Mouse (Mus musculus) embryonic facial prominence, embryonic 12.5 days (tissue): ENCODE measurements at regions not wholly inside any gene's neighbourhood (a gene's known extent, or its start where the extent isn't known, plus 50 kb on each side); places are given as distances from the start of the nearest gene placed in this dataset.
A peak's percentile ranks its signal among the peaks of the same experiment; 100 is the strongest.

ENCODE experiments used
- ATAC-seq: fragments of 200-750 bp; cut with Nextera tagmentation; 2 replicates; pipeline ENCODE4 v1.8.0; 2017; ENCODE audit not compliant: insufficient number of reproducible peaks, insufficient read depth, low FRiP score, low TSS enrichment
- H3K27ac ChIP-seq: fragments of 300-500 bp; sonication (generic); 2 replicates; pipeline ENCODE4 v1.5.1; 2016; ENCODE audit warnings: mild to moderate bottlenecking
- H3K27me3 ChIP-seq: fragments of 300-500 bp; sonication (generic); 2 replicates; pipeline ENCODE4 v1.6.1; 2016; ENCODE audit warnings: mild to moderate bottlenecking, moderate library complexity
- H3K36me3 ChIP-seq: fragments of 300-500 bp; sonication (generic); 2 replicates; pipeline ENCODE4 v1.6.1; 2016; ENCODE audit warnings: mild to moderate bottlenecking
- H3K4me1 ChIP-seq: fragments of 300-500 bp; sonication (generic); 2 replicates; pipeline ENCODE4 v1.6.1; 2016
- H3K4me2 ChIP-seq: fragments of 300-500 bp; sonication (generic); replicated peaks from 2 replicates; pipeline ENCODE4 v1.6.1; 2016; ENCODE audit warnings: mild to moderate bottlenecking, moderate library complexity
- H3K4me3 ChIP-seq: fragments of 300-500 bp; sonication (generic); 2 replicates; pipeline ENCODE4 v1.5.1; 2016; ENCODE audit warnings: mild to moderate bottlenecking
- H3K9ac ChIP-seq: fragments of 300-500 bp; sonication (generic); 2 replicates; pipeline ENCODE4 v1.6.1; 2016; ENCODE audit warnings: mild to moderate bottlenecking, moderate library complexity
- H3K9me3 ChIP-seq: fragments of 300-500 bp; sonication (generic); 2 replicates; pipeline ENCODE4 v1.6.1; 2016; ENCODE audit warnings: mild to moderate bottlenecking, moderate library complexity
- WGBS: fragments of 180-500 bp; shearing (Covaris S2); methylation state at CpG from one replicate; pipeline ENCODE4 v1.1.7; 2016; 5-methylcytosine and 5-hydroxymethylcytosine counted together

DNA sequence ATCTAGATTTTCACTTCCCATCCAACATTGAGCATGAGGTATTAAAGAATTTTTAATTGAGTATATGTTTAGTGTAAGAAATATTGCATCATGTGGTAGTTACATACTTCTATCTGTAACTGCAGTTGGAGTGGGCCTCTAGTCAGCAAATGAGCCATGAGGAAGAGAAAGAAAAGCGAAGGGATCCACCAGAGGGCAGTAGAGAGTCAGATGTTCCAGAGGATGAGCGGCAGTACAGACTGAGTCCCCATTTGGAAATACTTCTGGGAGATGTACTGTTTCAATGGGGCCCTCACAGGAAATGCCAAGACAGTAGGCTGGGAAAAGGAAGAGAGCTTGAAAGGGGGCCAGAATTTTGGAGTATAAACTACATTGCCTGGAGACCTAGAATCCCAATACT, 221.2 kb downstream of the Myh15 start:
- Histone ChIP-seq H3K4me3 (no peak overlapping the region), H3K4me2 (no peak overlapping the region), H3K27me3 (no peaks in the 10 kb centered on the region), H3K27ac (no peak overlapping the region), H3K36me3 (no peaks in the 10 kb centered on the region), H3K9ac (no peak overlapping the region), H3K9me3 (no peaks in the 10 kb centered on the region), H3K4me1 (no peaks in the 10 kb centered on the region)
- 0 out of 2 replicates have a peak, but pooled peaks have one; percentile 10 for ATAC-seq
- WGBS = 5% methylated on average over 2 of the region's 2 CpGs

DNA sequence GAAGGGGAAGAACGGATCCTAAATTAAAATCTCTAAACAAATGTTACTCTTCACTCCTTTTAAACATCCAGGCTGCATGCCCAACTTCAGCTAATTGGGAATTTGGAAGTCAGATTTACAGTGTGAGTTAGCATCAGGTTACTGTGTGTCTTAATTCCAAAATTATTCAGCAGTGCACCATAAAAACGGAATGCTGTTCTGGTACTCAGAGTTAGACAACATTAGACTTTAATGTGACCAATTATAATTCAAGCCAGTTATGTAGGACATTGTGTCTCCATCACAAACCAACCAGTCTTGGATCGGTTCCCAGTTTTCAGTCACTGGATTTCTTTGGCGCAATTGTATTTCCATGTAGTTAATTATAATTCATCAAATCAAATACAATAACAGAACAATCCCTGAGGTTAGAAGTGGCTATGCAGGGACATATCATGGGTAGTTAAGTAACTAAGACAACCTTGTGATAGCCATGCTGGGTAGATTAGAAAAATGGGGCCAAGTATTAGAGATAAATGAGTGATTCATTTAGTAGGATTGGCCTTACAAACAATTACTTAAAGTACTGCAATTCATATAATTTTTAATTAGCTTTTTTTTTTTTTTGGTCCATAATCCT, 230.9 kb downstream of the Myh15 start:
- ATAC-seq = no peak
- Histone ChIP-seq H3K36me3 (no peaks in the 10 kb centered on the region), H3K4me3 (no peak overlapping the region), H3K27ac (no peak overlapping the region), H3K9me3 (no peaks in the 10 kb centered on the region), H3K9ac (no peak overlapping the region), H3K4me2 (no peak overlapping the region), H3K4me1 (no peaks in the 10 kb centered on the region), H3K27me3 (no peaks in the 10 kb centered on the region)
- WGBS = 66% methylated on average over 4 of the region's 4 CpGs

DNA sequence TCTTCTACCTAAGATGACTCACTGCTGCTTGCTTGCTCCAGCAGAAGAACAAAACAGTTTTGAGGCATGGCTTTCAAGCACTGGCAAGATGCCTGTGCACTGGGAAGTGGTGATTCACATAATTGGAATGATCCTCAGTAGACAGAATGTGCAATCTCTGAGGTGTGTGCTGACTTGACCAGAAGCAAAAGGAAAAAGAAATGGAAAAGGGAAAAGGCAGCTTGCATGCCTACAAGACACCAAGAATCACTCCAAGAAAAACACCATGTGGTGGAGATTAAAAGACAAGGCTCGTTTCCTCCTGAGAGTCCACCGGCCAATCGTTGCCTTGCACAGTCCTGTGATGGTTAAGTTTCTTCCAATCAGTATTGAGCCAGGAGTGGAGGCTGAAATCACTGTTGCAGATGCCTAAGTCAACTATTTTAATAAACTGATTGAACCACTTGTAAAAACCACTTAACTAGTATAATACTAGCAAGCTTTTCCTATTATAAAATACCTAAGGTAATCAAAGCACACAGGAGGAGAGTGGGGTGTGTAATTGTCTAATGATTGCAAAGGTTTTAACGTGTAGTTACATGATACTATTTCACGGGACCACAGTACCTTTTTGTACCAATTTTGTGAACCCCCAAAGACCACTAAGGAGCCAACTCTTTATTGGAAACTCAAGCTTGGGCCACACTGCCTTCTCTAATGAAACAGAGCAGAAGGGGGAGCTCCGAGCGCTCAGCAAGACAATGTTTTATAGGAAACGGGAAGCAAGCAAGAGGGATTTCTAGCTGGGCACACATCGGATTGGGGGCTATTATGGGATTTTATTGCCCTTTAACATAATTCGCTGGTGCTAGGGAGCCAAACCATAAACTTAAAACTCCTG, 232.2 kb downstream of the Myh15 start:
- no peak overlapping the region for H3K27ac ChIP-seq
- WGBS = 77% methylated on average over 10 of the region's 10 CpGs

DNA sequence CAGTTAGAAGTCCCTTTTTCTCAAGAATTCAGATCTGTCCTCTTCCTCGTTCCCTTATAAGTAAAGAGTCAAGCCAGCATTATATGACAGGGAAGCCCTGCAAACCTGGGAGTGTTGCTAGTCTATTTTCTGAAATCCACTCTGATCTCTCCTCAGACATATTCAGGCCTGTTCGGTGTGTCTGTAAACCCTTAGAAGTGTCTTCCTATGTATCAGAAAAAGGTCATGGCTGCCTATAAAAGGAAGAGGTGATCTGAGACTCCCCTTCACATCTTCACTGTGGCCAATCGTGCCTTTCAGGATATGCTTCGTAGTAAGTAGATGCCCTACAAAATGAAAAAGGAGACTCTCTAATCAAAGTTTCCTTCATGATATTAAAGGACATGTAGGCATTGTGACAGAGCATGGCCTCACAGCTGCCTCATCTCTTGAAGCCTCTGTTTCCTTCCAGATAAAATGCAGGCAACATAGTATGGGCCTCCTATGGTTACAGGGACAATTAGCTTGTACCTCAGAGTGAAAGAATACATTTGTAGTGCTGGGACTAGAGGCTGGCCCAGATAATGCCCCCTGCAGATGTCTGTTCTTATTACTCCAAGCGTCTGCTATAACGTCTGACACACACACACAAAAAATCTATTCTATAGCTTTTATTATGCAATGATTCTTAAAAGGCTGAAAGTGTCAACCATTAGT, 246.5 kb downstream of the Myh15 start:
- WGBS = 85% methylated on average over 6 of the region's 6 CpGs
- no peaks in the 10 kb centered on the region for H3K9me3 ChIP-seq

More for the DNA sequence above, 232.2 kb downstream of the Myh15 start:
- no peak overlapping the region for H3K4me3 ChIP-seq
- H3K9me3 ChIP-seq = no peaks in the 10 kb centered on the region
- no peaks in the 10 kb centered on the region for H3K36me3 ChIP-seq
- H3K4me2 ChIP-seq = no peak overlapping the region
- no peak overlapping the region for H3K9ac ChIP-seq
- no peak for ATAC-seq
- H3K4me1 ChIP-seq = no peaks in the 10 kb centered on the region
- H3K27me3 ChIP-seq = no peaks in the 10 kb centered on the region

DNA sequence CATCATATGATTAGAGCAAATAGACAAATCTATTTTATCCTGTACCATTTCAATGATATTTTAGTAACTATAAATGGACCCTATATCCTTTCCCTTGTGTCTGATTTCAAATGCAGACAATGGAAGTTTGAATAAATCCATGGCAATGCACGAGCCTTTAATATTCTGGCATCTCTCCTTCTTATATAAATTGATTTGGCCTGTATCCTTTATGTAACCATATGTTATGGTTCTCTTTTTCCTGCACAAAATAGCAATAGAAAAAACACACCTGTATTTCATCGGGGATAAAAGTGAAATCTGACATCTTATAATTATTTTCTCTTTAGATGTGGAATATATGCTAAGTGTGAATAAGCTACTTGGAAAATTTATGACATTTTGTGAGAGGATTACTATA, 247.1 kb downstream of the Myh15 start:
- Histone ChIP-seq H3K4me2 (no peak overlapping the region), H3K27ac (no peak overlapping the region), H3K9me3 (no peaks in the 10 kb centered on the region), H3K9ac (no peak overlapping the region), H3K4me1 (no peaks in the 10 kb centered on the region), H3K4me3 (no peak overlapping the region), H3K27me3 (no peaks in the 10 kb centered on the region), H3K36me3 (no peaks in the 10 kb centered on the region)
- ATAC-seq = no peak
- WGBS = 79% methylated on average over 2 of the region's 2 CpGs

More for the DNA sequence above, 246.5 kb downstream of the Myh15 start:
- H3K27me3 ChIP-seq = no peaks in the 10 kb centered on the region
- H3K27ac ChIP-seq = no peak overlapping the region
- no peak overlapping the region for H3K4me3 ChIP-seq
- ATAC-seq = no peak
- H3K36me3 ChIP-seq = no peaks in the 10 kb centered on the region
- H3K9ac ChIP-seq = no peak overlapping the region
- no peak overlapping the region for H3K4me2 ChIP-seq
- H3K4me1 ChIP-seq = no peaks in the 10 kb centered on the region

DNA sequence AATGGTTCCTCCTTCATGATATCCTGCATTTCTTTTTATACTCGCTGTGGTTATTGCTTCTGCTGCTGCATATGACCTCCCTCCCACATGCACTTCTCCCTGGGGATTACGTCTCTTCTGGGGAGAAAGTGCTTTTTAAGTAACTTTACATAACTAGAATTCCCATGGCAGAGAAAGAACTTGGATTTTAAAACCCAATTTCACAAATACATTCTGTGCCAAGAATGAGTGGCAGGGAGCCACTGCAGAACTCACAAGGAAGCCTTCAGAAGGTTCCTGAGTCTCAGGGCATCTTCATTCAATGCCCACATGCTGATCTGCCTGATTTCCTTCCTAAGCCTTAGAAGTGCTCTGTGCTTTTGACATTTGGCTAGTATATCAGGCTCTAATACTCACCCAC, 259.8 kb downstream of the Myh15 start:
- no peaks in the 10 kb centered on the region for H3K9me3 ChIP-seq
- no peak overlapping the region for H3K9ac ChIP-seq
- no peak overlapping the region for H3K4me2 ChIP-seq
- ATAC-seq = no peak
- no peak overlapping the region for H3K27ac ChIP-seq
- no peaks in the 10 kb centered on the region for H3K27me3 ChIP-seq
- WGBS = 89% methylated on average over 2 of the region's 2 CpGs
- H3K4me3 ChIP-seq = no peak overlapping the region
- H3K4me1 ChIP-seq = no peaks in the 10 kb centered on the region
- H3K36me3 ChIP-seq = no peaks in the 10 kb centered on the region

DNA sequence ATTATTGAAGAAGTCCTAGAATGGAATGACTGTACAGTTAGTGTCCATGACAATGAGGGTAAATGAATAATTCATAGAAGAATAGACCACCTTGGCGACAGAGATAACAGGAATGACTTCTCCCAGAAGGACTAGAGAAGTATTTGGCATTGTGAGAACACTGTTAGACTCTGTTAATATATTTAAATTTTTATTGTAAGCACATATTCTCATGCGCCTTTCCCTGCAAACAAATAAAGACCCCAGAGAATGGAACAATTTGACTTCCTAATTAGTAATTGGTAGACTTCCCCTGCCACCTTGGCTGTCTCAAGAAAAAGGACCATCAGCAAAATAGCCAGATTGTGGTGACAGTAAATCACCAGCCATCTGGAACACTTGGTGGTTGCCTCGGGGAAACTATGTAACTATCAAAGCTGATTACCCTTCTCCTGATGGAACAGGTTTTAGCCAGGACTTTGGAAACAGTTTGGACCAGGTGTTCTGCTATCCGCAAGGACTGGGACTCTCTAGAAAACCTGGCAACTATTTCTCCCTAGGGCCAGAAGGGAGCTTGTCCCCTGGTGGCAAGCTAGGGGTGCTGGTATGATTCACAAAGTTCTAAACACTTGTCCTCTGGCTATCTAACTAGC, 261.9 kb downstream of the Myh15 start:
- H3K27me3 ChIP-seq = no peaks in the 10 kb centered on the region
- no peaks in the 10 kb centered on the region for H3K4me1 ChIP-seq
- no peak overlapping the region for H3K4me2 ChIP-seq
- no peak overlapping the region for H3K27ac ChIP-seq
- H3K9ac ChIP-seq = no peak overlapping the region
- WGBS = 60% methylated on average over 4 of the region's 4 CpGs
- no peaks in the 10 kb centered on the region for H3K36me3 ChIP-seq
- ATAC-seq = no peak
- no peak overlapping the region for H3K4me3 ChIP-seq
- H3K9me3 ChIP-seq = no peaks in the 10 kb centered on the region

DNA sequence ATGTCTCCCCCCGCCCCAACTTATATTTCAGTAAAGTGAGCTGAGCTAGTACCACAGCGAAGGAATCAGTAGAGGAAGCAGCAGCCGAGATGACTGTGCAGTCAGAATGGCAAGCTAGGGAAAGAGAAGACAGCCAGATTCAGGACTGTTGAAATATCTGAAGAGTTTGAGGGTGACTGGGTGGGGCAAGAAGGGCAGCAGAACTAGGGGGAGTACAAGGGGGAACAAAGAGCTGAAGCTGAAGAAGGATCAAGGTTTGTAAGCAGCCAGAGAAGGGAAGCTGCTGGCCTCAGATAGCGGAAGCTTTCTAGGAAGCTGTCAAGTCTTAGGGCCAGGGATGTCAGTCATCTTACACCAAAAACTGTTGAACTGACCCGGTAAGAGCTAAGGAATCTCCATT, 262.5 kb downstream of the Myh15 start:
- 68% methylated on average over 5 of the region's 5 CpGs for WGBS

DNA sequence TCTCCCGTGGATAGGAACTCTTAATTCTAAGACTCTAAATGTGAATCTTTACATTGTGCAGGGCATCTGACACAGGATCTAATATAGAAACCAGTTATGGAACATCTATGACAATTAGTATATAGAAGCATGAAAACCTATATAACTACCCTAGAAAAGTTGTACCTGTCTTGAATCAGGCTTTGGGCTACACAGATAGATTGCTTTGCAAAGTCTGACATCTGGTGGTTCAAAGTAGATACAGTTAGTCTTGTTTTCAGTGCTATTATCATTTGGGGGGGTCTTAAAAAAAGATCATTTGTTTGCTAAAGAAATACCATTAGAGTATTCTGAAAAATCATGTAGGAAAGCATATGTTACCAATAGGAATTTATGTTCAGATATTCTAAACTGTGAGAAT, 264.7 kb downstream of the Myh15 start:
- Histone ChIP-seq H3K4me2 (no peak overlapping the region), H3K4me3 (no peak overlapping the region), H3K27ac (no peak overlapping the region), H3K4me1 (no peaks in the 10 kb centered on the region), H3K9ac (no peak overlapping the region), H3K27me3 (no peaks in the 10 kb centered on the region), H3K9me3 (no peaks in the 10 kb centered on the region), H3K36me3 (no peaks in the 10 kb centered on the region)
- no peak for ATAC-seq
- WGBS = 95% methylated on average over 1 of the region's 1 CpGs

More for the DNA sequence above, 262.5 kb downstream of the Myh15 start:
- H3K4me2 ChIP-seq = no peak overlapping the region
- H3K4me1 ChIP-seq = no peaks in the 10 kb centered on the region
- H3K9me3 ChIP-seq = no peaks in the 10 kb centered on the region
- H3K9ac ChIP-seq = no peak overlapping the region
- ATAC-seq = no peak
- H3K27ac ChIP-seq = no peak overlapping the region
- no peak overlapping the region for H3K4me3 ChIP-seq
- H3K36me3 ChIP-seq = no peaks in the 10 kb centered on the region
- H3K27me3 ChIP-seq = no peaks in the 10 kb centered on the region

DNA sequence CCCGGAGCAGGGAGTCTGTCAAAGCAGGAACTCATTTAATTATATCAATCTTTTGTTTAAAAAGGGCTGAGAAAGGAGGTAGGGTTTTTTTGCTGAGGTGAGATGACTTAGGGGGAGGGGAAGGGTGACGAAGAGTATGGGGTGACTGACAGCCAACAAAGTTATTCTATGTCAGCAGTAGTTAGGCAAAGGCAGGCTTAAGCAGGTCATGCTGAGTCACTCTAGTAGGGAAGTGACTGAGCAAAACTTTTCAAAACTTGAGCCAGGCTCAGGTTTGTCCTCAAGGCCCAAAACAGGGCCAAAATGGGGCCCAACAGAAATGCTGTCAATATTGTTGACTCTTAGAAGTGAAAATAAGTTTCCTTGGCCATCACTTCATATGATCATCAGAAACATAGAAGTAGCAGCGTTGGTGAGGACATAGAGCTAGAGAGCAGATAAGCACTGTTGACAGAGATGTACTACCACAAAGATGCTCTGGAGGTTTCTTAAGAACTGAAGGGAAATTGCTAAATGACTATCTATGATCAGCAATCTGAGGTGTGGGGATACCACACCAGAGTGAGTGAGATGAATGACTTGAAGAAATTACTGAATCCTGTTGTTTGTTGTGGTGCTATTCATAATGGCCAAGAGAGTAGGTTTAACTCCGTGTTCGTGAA, 273.6 kb downstream of the Myh15 start:
- no peaks in the 10 kb centered on the region for H3K27me3 ChIP-seq
- H3K27ac ChIP-seq = no peak overlapping the region
- H3K4me3 ChIP-seq = no peak overlapping the region
- no peaks in the 10 kb centered on the region for H3K9me3 ChIP-seq
- 85% methylated on average over 5 of the region's 5 CpGs for WGBS
- no peak overlapping the region for H3K9ac ChIP-seq
- no peaks in the 10 kb centered on the region for H3K36me3 ChIP-seq
- H3K4me2 ChIP-seq = no peak overlapping the region
- ATAC-seq = no peak
- no peaks in the 10 kb centered on the region; the same call in 1 of the 2 replicates for H3K4me1 ChIP-seq

DNA sequence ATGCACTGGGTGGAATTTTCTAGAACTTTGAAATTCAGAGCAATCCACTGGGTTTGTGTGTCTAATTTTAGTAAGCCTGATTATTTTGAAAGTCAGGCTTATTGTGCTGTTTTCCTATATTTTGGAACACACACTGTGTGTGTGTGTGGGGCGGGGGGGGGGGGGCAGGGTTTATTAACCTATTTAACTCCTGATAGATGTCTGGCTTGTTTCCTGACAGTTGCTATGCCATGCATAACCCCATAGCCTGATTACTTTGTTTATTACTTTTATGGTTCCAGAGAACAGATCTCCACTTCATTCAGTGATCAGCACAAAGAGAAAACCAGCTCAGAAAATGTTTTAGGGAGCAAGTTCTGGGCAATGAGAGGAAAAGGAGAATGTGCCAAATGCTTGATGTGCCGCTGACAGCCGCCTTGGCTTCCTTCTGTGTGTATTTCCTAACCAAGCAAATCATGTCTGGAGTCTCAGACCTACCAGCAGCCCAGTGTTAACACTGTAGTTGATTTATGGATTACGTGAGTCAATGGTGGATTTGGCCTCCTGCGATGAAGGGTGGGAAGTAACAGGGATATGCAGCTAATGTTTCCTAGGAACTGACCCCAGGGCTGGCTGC, 274.9 kb downstream of the Myh15 start:
- Histone ChIP-seq H3K4me3 (no peak overlapping the region), H3K27ac (no peak overlapping the region), H3K9me3 (no peaks in the 10 kb centered on the region), H3K36me3 (no peaks in the 10 kb centered on the region), H3K4me1 (no peaks in the 10 kb centered on the region; the same call in 1 of the 2 replicates), H3K27me3 (no peaks in the 10 kb centered on the region), H3K9ac (no peak overlapping the region), H3K4me2 (no peak overlapping the region)
- WGBS = 78% methylated on average over 5 of the region's 5 CpGs
- no peak for ATAC-seq
